Mouse (Mus musculus) olfactory bulb, adult 2 months (tissue): ENCODE results near the gene Syncrip.

Experiments used
- CTCF ChIP-seq: fragments of 200-500 bp; IDR thresholded peaks from 2 replicates; pipeline ENCODE4 v1.5.1; 2012; ENCODE audit warnings: low read depth, mild to moderate bottlenecking, low read length, moderate library complexity; ENCODE audit not compliant: insufficient read depth
- POLR2A ChIP-seq: fragments of 200-500 bp; IDR thresholded peaks from 2 replicates; pipeline ENCODE4 v1.6.1; 2012; ENCODE audit warnings: mild to moderate bottlenecking, low read depth, low read length, moderate library complexity; ENCODE audit not compliant: insufficient read depth

DNA sequence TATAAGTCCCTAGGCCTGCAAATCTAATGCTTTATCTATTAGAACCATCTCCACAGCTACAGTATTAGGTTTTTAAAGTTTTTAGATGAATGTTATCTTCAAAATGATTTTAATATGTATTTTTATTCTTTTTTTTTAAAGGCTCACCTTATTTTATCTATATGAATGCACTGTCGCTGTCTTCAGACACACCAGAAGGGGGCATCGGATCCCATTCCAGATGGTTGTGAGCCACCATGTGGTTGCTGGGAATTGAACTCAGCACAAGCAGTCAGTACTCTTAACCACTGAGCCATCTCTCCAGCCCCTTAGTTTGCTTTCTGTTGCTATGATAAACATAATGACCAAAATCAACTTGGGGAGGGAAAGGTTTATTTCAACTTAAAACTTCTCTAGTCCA lies 42.0 kb upstream of the Syncrip start:
- TF ChIP-seq POLR2A = no peak
- TF ChIP-seq CTCF = no peak
